In genomic region chr10:116742189-116742588, GRCm38 (mm10) we compare ENCODE assay signal across 23 mouse cellular contexts.
DNase-seq lines count a peak whose midpoint lies in the region; ATAC-seq and TF ChIP-seq lines count a peak whose summit lies in the region.
"Had no signal": no experiment of that assay in that cellular context is flagged by ENCODE, and none has a peak within 500 bp of the region (broad histone marks: within the 10 kb centered on the region; RNA-seq: fewer than 3 reads in every experiment).

No protein-coding gene starts in this region.

- H3K36me3 ChIP-seq in embryonic facial prominence, embryonic 13.5 days: no peaks in the 10 kb centered on the region
- no peaks in the 10 kb centered on the region for H3K36me3 ChIP-seq in embryonic facial prominence, embryonic 10.5 days (replicated peaks)
- H3K36me3 ChIP-seq in splenic B cell, adult 2 months (ENCODE audit: control insufficient read depth, insufficient read depth, low read length, poor library complexity, severe bottlenecking): no peaks in the 10 kb centered on the region
- no peaks in the 10 kb centered on the region for H3K36me3 ChIP-seq in intestine, embryonic 16.5 days (ENCODE audit: control insufficient read depth, insufficient read depth, low read length)
- H3K36me3 ChIP-seq: forebrain, embryonic 10.5 days; hindbrain, embryonic 10.5 days; hindbrain, embryonic 13.5 days; intestine, embryonic 15.5 days had no signal

- TF ChIP-seq CTCF in embryonic fibroblast, embryonic 13.5 days (IDR thresholded peaks at IDR 0.05; ENCODE audit: borderline replicate concordance, insufficient read depth, low read length): no peak

- no peaks in the 10 kb centered on the region for H3K27me3 ChIP-seq in embryonic facial prominence, embryonic 13.5 days
- no peaks in the 10 kb centered on the region for H3K27me3 ChIP-seq in embryonic facial prominence, embryonic 10.5 days (replicated peaks; ENCODE audit: low read depth, poor library complexity, severe bottlenecking)
- H3K27me3 ChIP-seq in splenic B cell, adult 2 months (ENCODE audit: control insufficient read depth, insufficient read depth, low read length, poor library complexity, severe bottlenecking): no peaks in the 10 kb centered on the region
- H3K27me3 ChIP-seq in intestine, embryonic 16.5 days (replicated peaks; ENCODE audit: control insufficient read depth, insufficient read depth, low read length): no peaks in the 10 kb centered on the region
- H3K27me3 ChIP-seq: forebrain, embryonic 13.5 days; hindbrain, embryonic 13.5 days; intestine, embryonic 15.5 days had no signal

- no peak for ATAC-seq in embryonic facial prominence, embryonic 13.5 days (ENCODE audit: insufficient number of reproducible peaks, insufficient read depth, low FRiP score, low TSS enrichment, low read depth)
- no peak for ATAC-seq in intestine, embryonic 16.5 days
- ATAC-seq: forebrain, embryonic 13.5 days; forebrain, embryonic 16.5 days; hindbrain, embryonic 16.5 days; intestine, embryonic 15.5 days had no signal

- 86% methylated on average over 8 of the region's 8 CpGs for WGBS in embryonic facial prominence, embryonic 13.5 days
- WGBS in embryonic facial prominence, embryonic 10.5 days: 90% methylated on average over 8 of the region's 8 CpGs
- 80% methylated on average over 8 of the region's 8 CpGs for WGBS in intestine, embryonic 16.5 days

- DNase-seq in embryonic facial prominence, embryonic 10.5 days (ENCODE audit: low spot score): no peak
- peak; percentile 54 for DNase-seq in splenic B cell, adult 2 months (ENCODE audit: low read depth, low spot score)
- no peak for DNase-seq in right cerebral cortex, postnatal 4 days
- DNase-seq: adrenal gland, adult 2 months; adrenal gland, postnatal 14 days; cerebellum, adult 11 months; cerebellum, adult 2 months; cerebellum, adult 9-11 months; cerebellum, postnatal 25 days; gastrocnemius, postnatal 10 days; gastrocnemius, postnatal 36 days; heart, adult 11 months had no signal

- no peaks in the 10 kb centered on the region for H3K9me3 ChIP-seq in embryonic facial prominence, embryonic 13.5 days
- H3K9me3 ChIP-seq in embryonic facial prominence, embryonic 10.5 days: no peaks in the 10 kb centered on the region
- H3K9me3 ChIP-seq in intestine, embryonic 16.5 days (ENCODE audit: control insufficient read depth, low read length): no peaks in the 10 kb centered on the region
- H3K9me3 ChIP-seq: forebrain, embryonic 10.5 days; forebrain, embryonic 13.5 days; hindbrain, embryonic 10.5 days; hindbrain, embryonic 13.5 days; intestine, embryonic 15.5 days had no signal

- TF ChIP-seq POLR2A in embryonic fibroblast, embryonic 13.5 days (IDR thresholded peaks at IDR 0.05; ENCODE audit: low read depth, low read length): no peak

- peak overlapping the region; percentile 3; the same call in 1 of the 2 replicates for H3K27ac ChIP-seq in embryonic facial prominence, embryonic 13.5 days
- H3K27ac ChIP-seq in embryonic facial prominence, embryonic 10.5 days (replicated peaks): no peak overlapping the region
- H3K27ac ChIP-seq in embryonic fibroblast, embryonic 13.5 days (ENCODE audit: insufficient read depth, low read length): 0 out of 2 replicates have a peak overlapping the region, but pooled peaks have one; percentile 10
- H3K27ac ChIP-seq in intestine, embryonic 16.5 days (ENCODE audit: low read length): no peak overlapping the region
- H3K27ac ChIP-seq: forebrain, embryonic 10.5 days; forebrain, embryonic 13.5 days; hindbrain, embryonic 10.5 days; hindbrain, embryonic 13.5 days; intestine, embryonic 15.5 days had no signal

- H3K4me3 ChIP-seq in embryonic facial prominence, embryonic 13.5 days: no peak overlapping the region
- no peak overlapping the region for H3K4me3 ChIP-seq in embryonic facial prominence, embryonic 10.5 days
- H3K4me3 ChIP-seq in embryonic fibroblast, embryonic 13.5 days (ENCODE audit: insufficient read depth, low read length): no peak overlapping the region
- H3K4me3 ChIP-seq in intestine, embryonic 16.5 days (ENCODE audit: low read length): no peak overlapping the region
- H3K4me3 ChIP-seq: forebrain, embryonic 10.5 days; forebrain, embryonic 13.5 days; hindbrain, embryonic 10.5 days; hindbrain, embryonic 13.5 days; intestine, embryonic 15.5 days had no signal

- H3K4me1 ChIP-seq in embryonic facial prominence, embryonic 13.5 days: peaks cover 38% of the 10 kb centered on the region
- peaks cover 39% of the 10 kb centered on the region for H3K4me1 ChIP-seq in embryonic facial prominence, embryonic 10.5 days
- peaks cover 22% of the 10 kb centered on the region for H3K4me1 ChIP-seq in embryonic fibroblast, embryonic 13.5 days (ENCODE audit: control insufficient read depth, insufficient read depth, low read length)
- no peaks in the 10 kb centered on the region for H3K4me1 ChIP-seq in intestine, embryonic 16.5 days (ENCODE audit: control insufficient read depth, insufficient read depth, low read length)
- H3K4me1 ChIP-seq: forebrain, embryonic 13.5 days; hindbrain, embryonic 13.5 days; intestine, embryonic 15.5 days had no signal

- no peak overlapping the region for H3K9ac ChIP-seq in embryonic facial prominence, embryonic 13.5 days
- no peak overlapping the region for H3K9ac ChIP-seq in intestine, embryonic 16.5 days (ENCODE audit: low read depth, low read length)
- H3K9ac ChIP-seq: forebrain, embryonic 13.5 days; hindbrain, embryonic 13.5 days; intestine, embryonic 15.5 days had no signal

- H3K4me2 ChIP-seq in embryonic facial prominence, embryonic 13.5 days: no peak overlapping the region
- no peak overlapping the region for H3K4me2 ChIP-seq in intestine, embryonic 16.5 days (ENCODE audit: low read depth, low read length)
- H3K4me2 ChIP-seq: forebrain, embryonic 13.5 days; heart, embryonic 11.5 days; hindbrain, embryonic 13.5 days; intestine, embryonic 15.5 days had no signal

Comparison
In these comparisons a context has a peak if more than half of its experiments do, and no peak if none do; other contexts are left out.
1. H3K27ac ChIP-seq: peak in embryonic facial prominence, embryonic 13.5 days (single experiment) and embryonic fibroblast, embryonic 13.5 days (single experiment); none in embryonic facial prominence, embryonic 10.5 days (single experiment) and intestine, embryonic 16.5 days (single experiment).